Mouse (Mus musculus) olfactory bulb, adult 2 months (tissue): Measurements from ENCODE around the gene Mpv17.

Experiments
- CTCF ChIP-seq: fragments of 200-500 bp; IDR thresholded peaks from 2 replicates; pipeline ENCODE4 v1.5.1; 2012; ENCODE audit warnings: low read depth, mild to moderate bottlenecking, low read length, moderate library complexity; ENCODE audit not compliant: insufficient read depth
- POLR2A ChIP-seq: fragments of 200-500 bp; IDR thresholded peaks from 2 replicates; pipeline ENCODE4 v1.6.1; 2012; ENCODE audit warnings: mild to moderate bottlenecking, low read depth, low read length, moderate library complexity; ENCODE audit not compliant: insufficient read depth

GRCm38 (mm10) chr5:31196207-31196606 lies 42.2 kb upstream of the Mpv17 start:
- TF ChIP-seq POLR2A (no peak), CTCF (no peak)
